Mouse (Mus musculus) forebrain, embryonic 12.5 days (tissue): ENCODE data around the gene Actr2. TPM values are rescaled to one million over a fixed set of nuclear protein-coding genes. Genes with fewer than 3 reads are reported as not detected.
"Not testable (repeated sequence)": the region's sequence is repeated elsewhere in the genome, so short reads cannot be mapped to it uniquely, and the experiment has no call there.

Experiments used
- ATAC-seq: fragments of 200-750 bp; cut with Nextera tagmentation; 2 replicates; pipeline ENCODE4 v1.8.0; 2017; ENCODE audit warnings: moderate TSS enrichment; ENCODE audit not compliant: low FRiP score
- H3K27ac ChIP-seq: fragments of 300-500 bp; sonication (generic); 2 replicates; pipeline ENCODE4 v1.5.1; 2016; ENCODE audit warnings: mild to moderate bottlenecking
- H3K27me3 ChIP-seq: fragments of 300-500 bp; sonication (generic); 2 replicates; pipeline ENCODE4 v1.6.1; 2016; ENCODE audit warnings: mild to moderate bottlenecking
- H3K36me3 ChIP-seq: fragments of 300-500 bp; sonication (generic); replicated peaks from 2 replicates; pipeline ENCODE4 v1.6.1; 2016; ENCODE audit warnings: mild to moderate bottlenecking
- H3K4me1 ChIP-seq: fragments of 300-500 bp; sonication (generic); 2 replicates; pipeline ENCODE4 v1.6.1; 2016
- H3K4me2 ChIP-seq: fragments of 300-500 bp; sonication (generic); 2 replicates; pipeline ENCODE4 v1.6.1; 2016; ENCODE audit warnings: mild to moderate bottlenecking, moderate library complexity
- H3K4me3 ChIP-seq: fragments of 300-500 bp; sonication (generic); replicated peaks from 2 replicates; pipeline ENCODE4 v1.5.1; 2016; ENCODE audit warnings: mild to moderate bottlenecking
- H3K9ac ChIP-seq: fragments of 300-500 bp; sonication (generic); 2 replicates; pipeline ENCODE4 v1.6.1; 2016; ENCODE audit warnings: mild to moderate bottlenecking
- H3K9me3 ChIP-seq: fragments of 300-500 bp; sonication (generic); 2 replicates; pipeline ENCODE4 v1.6.1; 2016
- WGBS: fragments of 180-500 bp; shearing (Covaris S2); methylation state at CpG from one replicate; pipeline ENCODE4 v1.1.7; 2016; 5-methylcytosine and 5-hydroxymethylcytosine counted together
- polyA plus RNA-seq: library from polyadenylated mRNA; unstranded; fragments of >200 nt; fragmentation: Nextera tagmentation; extraction: Ambion mirVana; gene quantifications from 2 replicates; pipeline ENCODE4 v1.2.1, GENCODE M21; 2016

Actr2 gene
- polyA plus RNA-seq, result 137 and 150 TPM in 2 replicates

DNA sequence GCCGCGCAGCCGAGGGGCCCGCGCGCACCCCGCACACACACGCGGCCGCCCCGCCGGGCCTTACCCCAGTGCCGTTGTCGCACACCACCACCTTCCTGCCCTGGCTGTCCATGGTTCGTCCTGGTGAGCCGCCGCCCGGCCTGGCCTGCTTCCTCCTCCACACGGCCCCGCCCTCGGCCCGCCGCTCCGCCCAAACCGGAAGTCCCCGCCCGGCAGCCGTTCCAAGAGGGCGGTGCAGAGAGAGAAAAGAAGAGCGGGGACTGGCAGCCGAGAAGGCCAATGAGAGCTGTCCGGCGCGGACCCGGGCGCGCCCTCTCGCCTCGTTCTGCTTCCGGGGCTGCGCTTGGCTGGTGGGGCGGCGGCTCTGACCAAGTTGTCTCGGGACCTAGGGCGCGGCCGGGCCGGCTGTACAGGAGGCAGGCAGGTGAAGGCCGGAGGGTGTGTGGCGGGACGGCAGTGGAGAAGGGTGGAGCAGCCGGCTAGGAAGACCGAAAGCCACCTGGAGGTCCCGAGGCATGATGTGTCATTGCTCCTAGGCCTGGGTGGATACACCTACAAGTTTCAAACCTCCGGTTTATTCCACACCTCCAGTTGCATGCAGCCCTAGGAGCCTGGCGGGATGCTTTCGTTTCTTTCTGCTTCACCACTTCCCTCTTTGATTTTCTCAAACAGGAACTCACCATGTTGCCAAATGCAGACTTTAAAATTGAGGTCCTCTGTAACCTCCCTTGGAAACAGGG lies at the start of gene Actr2:
Gene Actr2, minus strand, starts transcription at position 173 of the 740 bp plus-strand sequence.
- Histone ChIP-seq H3K9me3 (no peaks in the 10 kb centered on the region), H3K27ac (peak within 1 kb of the TSS; percentile 92), H3K4me2 (peak within 1 kb of the TSS; percentile 71), H3K4me1 (peaks cover 18% of the 10 kb centered on the region), H3K9ac (peak within 1 kb of the TSS; percentile 84), H3K36me3 (peaks cover 2% of the 10 kb centered on the region; the same call in 1 of the 2 replicates), H3K27me3 (no peaks in the 10 kb centered on the region), H3K4me3 (peak within 1 kb of the TSS; percentile 85)
- WGBS, result under 1% methylated on average over 55 of the region's 57 CpGs
- ATAC-seq, result peak; percentile 99

DNA sequence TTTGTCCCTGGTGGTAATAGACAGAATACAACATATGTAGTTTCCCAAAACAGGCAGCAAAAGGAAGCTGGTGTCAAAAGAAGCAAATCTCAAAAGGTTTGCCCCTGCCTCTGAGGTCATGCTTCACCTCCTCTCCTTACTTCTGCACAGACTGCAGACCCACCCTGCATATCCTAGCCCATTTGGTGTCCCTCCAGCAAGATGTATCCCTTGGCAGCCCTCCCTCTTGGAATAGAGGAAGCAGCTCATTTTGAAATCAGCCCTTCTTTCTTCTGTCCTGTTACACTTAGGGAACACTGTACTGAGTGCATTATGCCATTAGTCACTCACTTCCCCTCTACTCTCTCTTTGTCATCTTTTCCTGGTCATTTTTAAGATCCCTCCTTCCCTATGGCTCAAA lies 46.2 kb upstream of the Actr2 start:
- Histone ChIP-seq H3K27ac (no peak overlapping the region), H3K9me3 (no peaks in the 10 kb centered on the region), H3K27me3 (no peaks in the 10 kb centered on the region), H3K36me3 (no peaks in the 10 kb centered on the region), H3K4me2 (no peak overlapping the region), H3K4me1 (no peaks in the 10 kb centered on the region), H3K4me3 (no peak overlapping the region), H3K9ac (no peak overlapping the region)
- ATAC-seq, result no peak

DNA sequence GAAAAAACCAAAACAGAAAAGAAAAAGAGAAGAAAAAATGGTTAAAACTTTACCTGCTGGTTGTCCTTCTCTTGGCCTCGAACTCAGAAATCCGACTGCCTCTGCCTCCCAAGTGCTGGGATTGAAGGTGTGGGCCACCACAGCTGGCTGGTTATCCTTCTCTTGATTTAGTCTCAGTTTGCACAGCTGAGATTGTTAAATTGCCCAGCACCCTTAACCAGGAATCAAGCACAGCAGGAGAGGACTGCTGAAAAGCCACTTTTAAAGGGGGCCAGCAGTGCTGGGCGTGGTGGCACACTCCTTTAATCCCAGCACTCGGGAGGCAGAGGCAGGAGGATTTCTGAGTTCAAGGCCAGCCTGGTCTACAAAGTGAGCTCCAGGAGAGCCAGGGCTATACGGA lies 40.8 kb upstream of the Actr2 start:
- H3K9ac ChIP-seq, H3K4me2 ChIP-seq, H3K36me3 ChIP-seq, H3K27me3 ChIP-seq, ATAC-seq, H3K4me1 ChIP-seq, H3K9me3 ChIP-seq, H3K4me3 ChIP-seq, H3K27ac ChIP-seq: not testable (repeated sequence)
- WGBS, result 89% methylated on average over 5 of the region's 5 CpGs

- no peaks in the 10 kb centered on the region for H3K9me3 ChIP-seq
- ATAC-seq, result no peak
- H3K27me3 ChIP-seq, result no peaks in the 10 kb centered on the region
- WGBS, result 89% methylated on average over 4 of the region's 4 CpGs
- H3K9ac ChIP-seq, result no peak overlapping the region
- H3K27ac ChIP-seq, result no peak overlapping the region
- no peaks in the 10 kb centered on the region for H3K4me1 ChIP-seq
- no peak overlapping the region for H3K4me3 ChIP-seq
- no peak overlapping the region for H3K4me2 ChIP-seq
- H3K36me3 ChIP-seq, result no peaks in the 10 kb centered on the region
These were observed 39.6 kb upstream of the Actr2 start for GRCm38 (mm10) chr11:20152107-20152901.

- WGBS, result 94% methylated on average over 5 of the region's 5 CpGs
These were observed 38.6 kb upstream of the Actr2 start for GRCm38 (mm10) chr11:20151290-20151689.

DNA sequence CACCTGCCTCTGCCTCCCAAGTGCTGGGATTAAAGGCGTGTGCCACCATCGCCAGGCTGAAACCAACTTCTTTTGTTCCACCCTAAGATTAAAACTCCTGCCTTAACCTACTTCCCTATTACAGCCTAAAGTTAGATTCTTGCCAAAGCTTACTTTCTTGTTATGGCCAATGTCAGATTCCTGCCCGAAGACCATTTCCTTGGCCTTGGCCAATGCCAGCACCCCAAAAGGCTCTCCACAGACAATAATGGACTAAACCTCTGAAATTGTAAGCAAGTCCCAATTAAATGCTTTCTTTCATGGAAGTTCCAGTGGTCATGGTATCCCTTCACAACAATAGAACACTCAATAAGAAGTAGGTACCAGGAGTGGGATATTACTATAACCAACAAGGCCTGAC lies 37.2 kb upstream of the Actr2 start:
- no peak for ATAC-seq
- WGBS, result 95% methylated on average over 3 of the region's 3 CpGs

More at GRCm38 (mm10) chr11:20151290-20151689, 38.6 kb upstream of the Actr2 start:
- H3K36me3 ChIP-seq, result no peaks in the 10 kb centered on the region
- H3K27me3 ChIP-seq, result no peaks in the 10 kb centered on the region
- no peak for ATAC-seq
- H3K9ac ChIP-seq, result no peak overlapping the region
- no peaks in the 10 kb centered on the region for H3K4me1 ChIP-seq
- no peaks in the 10 kb centered on the region for H3K9me3 ChIP-seq
- no peak overlapping the region for H3K4me3 ChIP-seq
- H3K4me2 ChIP-seq, result no peak overlapping the region
- H3K27ac ChIP-seq, result no peak overlapping the region

GRCm38 (mm10) chr11:20145383-20145782 lies 32.7 kb upstream of the Actr2 start:
- H3K4me3 ChIP-seq, result no peak overlapping the region
- H3K4me1 ChIP-seq, result no peaks in the 10 kb centered on the region
- H3K27ac ChIP-seq, result no peak overlapping the region
- no peak overlapping the region for H3K4me2 ChIP-seq
- ATAC-seq, result no peak
- H3K36me3 ChIP-seq, result no peaks in the 10 kb centered on the region
- H3K9ac ChIP-seq, result no peak overlapping the region
- WGBS, result 20% methylated on average over 9 of the region's 9 CpGs
- H3K9me3 ChIP-seq, result no peaks in the 10 kb centered on the region
- no peaks in the 10 kb centered on the region for H3K27me3 ChIP-seq

More for the DNA sequence above, 37.2 kb upstream of the Actr2 start:
- Histone ChIP-seq H3K36me3 (no peaks in the 10 kb centered on the region), H3K27me3 (no peaks in the 10 kb centered on the region), H3K9ac (no peak overlapping the region), H3K9me3 (no peaks in the 10 kb centered on the region), H3K4me1 (no peaks in the 10 kb centered on the region), H3K4me3 (no peak overlapping the region), H3K4me2 (no peak overlapping the region), H3K27ac (no peak overlapping the region)

DNA sequence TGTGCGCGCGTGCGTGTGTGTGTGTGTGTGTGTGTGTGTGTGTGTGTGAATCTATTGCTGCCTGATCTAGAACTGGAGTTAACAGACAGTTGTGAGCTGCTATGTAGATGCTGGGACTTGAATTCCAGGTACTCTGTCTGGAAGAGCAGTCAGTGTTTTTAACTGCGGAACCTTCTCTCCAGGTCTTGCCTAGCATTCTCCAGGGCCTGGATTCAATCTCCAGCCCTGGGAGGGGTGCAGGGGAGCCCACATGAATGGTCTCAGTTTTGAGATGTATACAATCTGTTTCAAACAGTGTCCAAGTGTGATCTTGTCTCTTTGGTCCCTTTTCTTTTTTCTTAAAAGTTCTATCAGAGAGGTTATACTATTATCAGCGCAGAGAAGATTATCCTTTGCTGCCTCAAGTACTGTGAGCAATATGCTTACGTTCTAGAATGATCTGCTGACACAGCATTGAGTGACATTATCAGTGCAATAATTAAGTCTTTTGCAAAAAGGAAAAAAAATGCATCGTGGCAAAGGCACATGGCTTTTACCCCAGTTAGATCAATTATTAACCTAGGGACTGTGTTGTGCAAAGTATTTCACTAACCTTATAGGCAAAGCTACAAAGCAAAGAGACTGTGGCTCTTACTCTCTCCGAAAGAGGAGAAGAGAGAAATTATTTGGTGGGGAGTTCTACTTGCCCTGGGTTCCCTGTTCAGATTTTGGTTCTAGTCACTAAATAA lies 32.0 kb upstream of the Actr2 start:
- Histone ChIP-seq H3K27me3 (no peaks in the 10 kb centered on the region), H3K36me3 (no peaks in the 10 kb centered on the region), H3K4me1 (no peaks in the 10 kb centered on the region), H3K4me2 (no peak overlapping the region), H3K9ac (no peak overlapping the region), H3K27ac (no peak overlapping the region), H3K4me3 (no peak overlapping the region), H3K9me3 (no peaks in the 10 kb centered on the region)
- 87% methylated on average over 9 of the region's 9 CpGs for WGBS
- no peak for ATAC-seq

GRCm38 (mm10) chr11:20143687-20144086 lies 31.0 kb upstream of the Actr2 start:
- not testable (repeated sequence) for H3K27me3 ChIP-seq, H3K4me2 ChIP-seq, H3K9ac ChIP-seq, H3K4me3 ChIP-seq, H3K9me3 ChIP-seq, ATAC-seq, H3K4me1 ChIP-seq, H3K36me3 ChIP-seq, H3K27ac ChIP-seq
- 92% methylated on average over 4 of the region's 4 CpGs for WGBS

DNA sequence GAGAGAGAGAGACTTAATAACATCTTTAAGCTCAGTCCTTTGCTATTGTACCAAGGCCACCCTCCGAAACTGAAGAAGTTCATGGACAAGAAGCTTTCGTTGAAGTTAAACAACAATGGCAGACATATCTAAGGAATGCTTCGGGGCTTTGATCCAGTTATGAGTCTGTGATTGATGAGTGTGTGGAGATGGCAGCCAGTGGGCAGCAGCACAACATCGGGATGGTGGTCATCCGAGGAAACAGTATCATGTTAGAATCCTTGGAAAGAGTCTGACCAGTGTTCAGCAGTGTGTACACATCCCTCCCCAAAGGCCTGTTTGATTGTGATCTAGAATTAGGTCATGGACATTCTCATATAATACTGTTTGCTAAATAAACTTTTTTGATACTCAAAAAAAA lies 29.8 kb upstream of the Actr2 start:
- H3K27ac ChIP-seq, result no peak overlapping the region
- 97% methylated on average over 5 of the region's 5 CpGs for WGBS
- H3K9me3 ChIP-seq, result no peaks in the 10 kb centered on the region
- ATAC-seq, result no peak
- no peak overlapping the region for H3K4me3 ChIP-seq
- no peak overlapping the region for H3K4me2 ChIP-seq
- no peaks in the 10 kb centered on the region for H3K4me1 ChIP-seq
- no peak overlapping the region for H3K9ac ChIP-seq
- no peaks in the 10 kb centered on the region for H3K36me3 ChIP-seq
- no peaks in the 10 kb centered on the region for H3K27me3 ChIP-seq

- no peaks in the 10 kb centered on the region for H3K9me3 ChIP-seq
- no peak overlapping the region for H3K4me2 ChIP-seq
- 85% methylated on average over 5 of the region's 5 CpGs for WGBS
- H3K27me3 ChIP-seq, result no peaks in the 10 kb centered on the region
- no peaks in the 10 kb centered on the region for H3K36me3 ChIP-seq
- no peak overlapping the region for H3K9ac ChIP-seq
- no peak overlapping the region for H3K27ac ChIP-seq
- no peaks in the 10 kb centered on the region for H3K4me1 ChIP-seq
- H3K4me3 ChIP-seq, result no peak overlapping the region
- no peak for ATAC-seq
These were observed 27.6 kb upstream of the Actr2 start for GRCm38 (mm10) chr11:20140286-20140685.

GRCm38 (mm10) chr11:20139711-20140110 lies 27.0 kb upstream of the Actr2 start:
- no peak overlapping the region for H3K4me2 ChIP-seq
- H3K27ac ChIP-seq, result no peak overlapping the region
- H3K4me1 ChIP-seq, result no peaks in the 10 kb centered on the region
- H3K4me3 ChIP-seq, result no peak overlapping the region
- H3K9ac ChIP-seq, result no peak overlapping the region
- ATAC-seq, result no peak
- no peaks in the 10 kb centered on the region for H3K36me3 ChIP-seq
- H3K27me3 ChIP-seq, result no peaks in the 10 kb centered on the region
- no peaks in the 10 kb centered on the region for H3K9me3 ChIP-seq
- WGBS, result 93% methylated on average over 2 of the region's 2 CpGs
